Mouse (Mus musculus) megakaryocyte, embryonic 14.5 days (primary cell): ENCODE results near the gene Tbl3.

ENCODE experiments used
- FLI1 ChIP-seq: IDR thresholded peaks from 2 replicates; pipeline ENCODE4 v1.6.1; 2012; ENCODE audit warnings: low read length, inconsistent platforms, mixed read lengths
- GATA1 ChIP-seq: IDR thresholded peaks from 3 replicates; pipeline ENCODE4 v1.6.1; 2012; ENCODE audit warnings: mixed read lengths, low read length, inconsistent platforms, borderline replicate concordance

- TF ChIP-seq GATA1 (no peak), FLI1 (no peak)
These were observed 9.5 kb downstream of the Tbl3 start for GRCm38 (mm10) chr17:24697985-24698384.
